Mouse (Mus musculus) embryo, embryonic 10 days (tissue): Measurements from ENCODE around the gene Mylk3.

ENCODE experiments used
- DNase-seq: peaks from one replicate; pipeline ENCODE4 v3.0.0-alpha.2; 2015; ENCODE audit warnings: low spot score

Mylk3 gene

GRCm38 (mm10) chr8:85318534-85318933 lies 67.6 kb downstream of the Mylk3 start:
- DNase-seq = no peak

GRCm38 (mm10) chr8:85313036-85313435 lies 73.1 kb downstream of the Mylk3 start:
- no peak for DNase-seq

- peak; percentile 72 for DNase-seq
Observed at GRCm38 (mm10) chr8:85311743-85312142, 74.4 kb downstream of the Mylk3 start.

GRCm38 (mm10) chr8:85308564-85308963 lies 77.6 kb downstream of the Mylk3 start:
- DNase-seq = no peak

- DNase-seq = no peak
Observed at GRCm38 (mm10) chr8:85303531-85303930, 82.6 kb downstream of the Mylk3 start.

GRCm38 (mm10) chr8:85302931-85303330 lies 83.2 kb downstream of the Mylk3 start:
- no peak for DNase-seq

- DNase-seq = no peak
Observed at GRCm38 (mm10) chr8:85301941-85302340, 84.2 kb downstream of the Mylk3 start.

GRCm38 (mm10) chr8:85299434-85300077 lies 86.6 kb downstream of the Mylk3 start, which contains the start of the genes Orc6 and Vps35:
Orc6 (plus strand) TSS chr8:85299632.
Vps35 (minus strand) TSS chr8:85299802.
- DNase-seq = peak; percentile 97

GRCm38 (mm10) chr8:85298600-85299433 lies 87.3 kb downstream of the Mylk3 start:
- DNase-seq = peak; percentile 25

GRCm38 (mm10) chr8:85286846-85287245 lies 99.3 kb downstream of the Mylk3 start:
- no peak for DNase-seq
